Mouse (Mus musculus) adipocyte (in vitro differentiated cells): ENCODE measurements around the gene Tcf20.

Source experiments
- DNase-seq: peaks from one replicate; pipeline ENCODE4 v3.0.0-alpha.2; 2016; ENCODE audit warnings: low spot score

Tcf20 gene

GRCm38 (mm10) chr15:82923531-82923930, 64.1 kb downstream of the Tcf20 start:
- DNase-seq: no peak

GRCm38 (mm10) chr15:82922755-82923154, 64.9 kb downstream of the Tcf20 start:
- no peak for DNase-seq

- DNase-seq: peak; percentile 43
Measured at GRCm38 (mm10) chr15:82922052-82922451, 65.6 kb downstream of the Tcf20 start.

GRCm38 (mm10) chr15:82921559-82921958, 66.1 kb downstream of the Tcf20 start:
- no peak for DNase-seq

- peak; percentile 86 for DNase-seq
Measured at GRCm38 (mm10) chr15:82920895-82921515, 66.7 kb downstream of the Tcf20 start.

GRCm38 (mm10) chr15:82917965-82918364, 69.7 kb downstream of the Tcf20 start:
- no peak for DNase-seq

GRCm38 (mm10) chr15:82917207-82917844, 70.3 kb downstream of the Tcf20 start:
- no peak for DNase-seq

GRCm38 (mm10) chr15:82914455-82914854, 73.2 kb downstream of the Tcf20 start:
- DNase-seq: no peak

- DNase-seq: no peak
Measured at GRCm38 (mm10) chr15:82911965-82912337, 75.7 kb downstream of the Tcf20 start.

GRCm38 (mm10) chr15:82911001-82911964, 76.4 kb downstream of the Tcf20 start:
- DNase-seq: no peak

- no peak for DNase-seq
Measured at GRCm38 (mm10) chr15:82910596-82910995, 77.1 kb downstream of the Tcf20 start.

- no peak for DNase-seq
Measured at GRCm38 (mm10) chr15:82909791-82910190, 77.9 kb downstream of the Tcf20 start.

- DNase-seq: no peak
Measured at GRCm38 (mm10) chr15:82908521-82908920, 79.2 kb downstream of the Tcf20 start.

- no peak for DNase-seq
Measured at GRCm38 (mm10) chr15:82907306-82907705, 80.4 kb downstream of the Tcf20 start.

GRCm38 (mm10) chr15:82906574-82907061, 81.1 kb downstream of the Tcf20 start:
- peak; percentile 46 for DNase-seq

GRCm38 (mm10) chr15:82905431-82906395, 82.0 kb downstream of the Tcf20 start:
- no peak for DNase-seq

GRCm38 (mm10) chr15:82904526-82904925, 83.1 kb downstream of the Tcf20 start:
- no peak for DNase-seq

GRCm38 (mm10) chr15:82902521-82902920, 85.2 kb downstream of the Tcf20 start:
- DNase-seq: no peak

GRCm38 (mm10) chr15:82901306-82901705, 86.4 kb downstream of the Tcf20 start:
- no peak for DNase-seq

- DNase-seq: no peak
Measured at GRCm38 (mm10) chr15:82900331-82900730, 87.3 kb downstream of the Tcf20 start.

GRCm38 (mm10) chr15:82899676-82900301, 87.9 kb downstream of the Tcf20 start:
- peak; percentile 85 for DNase-seq
